In the genomic region with DNA sequence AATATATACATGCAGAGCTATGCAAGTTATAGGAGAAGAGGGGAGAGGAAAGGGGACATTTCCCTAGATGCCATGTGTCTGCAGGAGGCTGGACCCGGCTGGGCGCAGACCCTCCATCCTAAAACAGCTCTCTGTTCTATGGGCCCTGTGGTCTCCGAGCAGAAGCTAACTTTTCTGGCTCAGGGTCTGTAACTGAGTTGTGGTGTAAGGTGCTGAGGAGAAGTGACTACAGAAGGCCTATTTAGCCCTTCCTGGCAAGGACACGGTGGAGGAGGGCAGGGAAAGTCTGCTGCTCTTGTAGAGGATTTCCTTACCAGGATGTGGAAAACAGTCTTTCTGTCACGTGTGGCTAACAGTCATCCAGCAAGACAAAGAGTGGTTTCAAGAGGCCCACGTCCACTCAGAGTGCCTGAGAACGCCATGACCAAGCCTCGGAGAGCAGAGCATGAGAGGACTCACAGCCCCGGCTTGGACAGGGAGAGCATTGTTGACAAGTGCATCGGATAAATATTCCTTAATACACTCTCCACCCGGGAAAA, we compare ENCODE assay signal across 13 mouse cellular contexts.
"Had no signal": no experiment of that assay in that cellular context is flagged by ENCODE, and none has a peak within 500 bp of the region (broad histone marks: within the 10 kb centered on the region; RNA-seq: fewer than 3 reads in every experiment).

No protein-coding gene starts in this region.

- H3K36me3 ChIP-seq: intestine, embryonic 15.5 days; kidney, embryonic 15.5 days; neural tube, embryonic 15.5 days had no signal

- DNase-seq: kidney, adult 2 months; kidney, postnatal 14 days; midbrain, embryonic 14.5 days; right cerebral cortex, postnatal 4 days; spleen, adult 18-20 months; thymus, adult 18-20 months; thymus, postnatal 14 days had no signal

- H3K4me2 ChIP-seq: intestine, embryonic 15.5 days; kidney, embryonic 15.5 days; liver, embryonic 11.5 days; neural tube, embryonic 15.5 days had no signal

- ATAC-seq: intestine, embryonic 15.5 days had no signal

- H3K4me3 ChIP-seq: intestine, embryonic 15.5 days; kidney, embryonic 15.5 days; left cerebral cortex, adult 2 months; myocyte; neural tube, embryonic 15.5 days had no signal

- H3K4me1 ChIP-seq: neural tube, embryonic 15.5 days had no signal

- H3K27ac ChIP-seq: intestine, embryonic 15.5 days; kidney, embryonic 15.5 days; left cerebral cortex, adult 2 months; neural tube, embryonic 15.5 days had no signal

- H3K27me3 ChIP-seq: intestine, embryonic 15.5 days; neural tube, embryonic 15.5 days had no signal

- H3K9me3 ChIP-seq: intestine, embryonic 15.5 days; kidney, embryonic 15.5 days; neural tube, embryonic 15.5 days had no signal

- H3K9ac ChIP-seq: intestine, embryonic 15.5 days; kidney, embryonic 15.5 days; neural tube, embryonic 15.5 days had no signal
